Mouse (Mus musculus) lung, adult 2 months (tissue): ENCODE results near the gene Recql.

Experiments used
- CTCF ChIP-seq: fragments of 200-500 bp; IDR thresholded peaks from 2 replicates; pipeline ENCODE4 v1.5.1; 2011; ENCODE audit warnings: mild to moderate bottlenecking, low read length, control low read depth; ENCODE audit not compliant: insufficient read depth
- POLR2A ChIP-seq: fragments of 200-500 bp; IDR thresholded peaks from 2 replicates; pipeline ENCODE4 v1.6.1; 2011; ENCODE audit warnings: low read depth, mild to moderate bottlenecking, control low read depth, low read length, borderline replicate concordance; ENCODE audit errors: extremely low read depth

DNA sequence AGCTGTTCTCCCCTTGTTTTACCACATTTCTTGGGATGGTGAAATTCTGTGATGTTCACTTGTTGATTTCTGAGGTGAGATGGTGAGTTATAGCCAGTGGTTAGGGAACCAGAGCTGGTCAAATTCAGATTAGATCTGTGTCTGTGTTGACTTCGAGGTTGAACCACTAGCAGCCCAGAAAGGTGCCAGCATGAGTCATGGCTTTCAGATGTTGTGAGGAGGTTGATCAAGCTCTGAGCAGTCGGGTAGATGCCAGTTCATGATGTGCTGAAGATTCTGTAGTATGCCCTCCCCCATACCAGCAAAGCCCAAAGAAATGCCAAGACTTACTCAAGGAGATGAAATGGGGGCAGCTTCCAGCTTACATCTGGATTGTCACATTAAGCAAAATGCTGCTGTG, 2.2 kb upstream of the Recql start:
- TF ChIP-seq CTCF (no peak), POLR2A (no peak)
